Mouse (Mus musculus) spleen, postnatal 10 days (tissue): ENCODE measurements around the gene Faim2.

Source experiments
- DNase-seq, 2 experiments: peaks; one replicate each; pipeline ENCODE4 v3.0.0; 2021 to 2022; ENCODE audit warnings: low spot score in 2 of 2

The Faim2 gene

GRCm38 (mm10) chr15:99527629-99528353 lies at the start of gene Faim2:
Gene Faim2 (minus strand): TSS chr15:99528165.
- DNase-seq = no peak

DNA sequence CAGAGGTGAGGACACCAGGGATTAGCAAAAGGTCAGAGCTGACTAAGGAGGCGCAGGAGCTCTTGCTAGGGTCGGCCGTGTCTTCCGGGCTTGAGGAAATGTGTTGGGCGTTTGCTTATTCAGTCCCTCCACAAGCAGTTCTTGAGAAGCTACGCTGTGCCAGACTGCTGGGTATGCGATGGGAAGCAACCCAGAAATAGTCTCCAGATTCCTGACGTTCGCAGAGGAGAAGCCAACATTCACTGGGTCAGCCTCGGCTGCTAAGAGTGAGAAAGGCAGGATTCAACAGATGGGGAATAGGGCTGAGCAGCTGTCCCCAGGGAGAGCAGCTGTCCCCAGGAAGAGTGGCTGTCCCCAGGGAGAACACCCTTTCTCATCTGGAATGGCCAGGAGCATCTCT lies 41.2 kb upstream of the Faim2 start:
- DNase-seq = no peak

- DNase-seq = no peak
These were observed 40.7 kb upstream of the Faim2 start for GRCm38 (mm10) chr15:99568682-99569081.

GRCm38 (mm10) chr15:99567371-99567770 lies 39.4 kb upstream of the Faim2 start:
- no peak for DNase-seq

DNA sequence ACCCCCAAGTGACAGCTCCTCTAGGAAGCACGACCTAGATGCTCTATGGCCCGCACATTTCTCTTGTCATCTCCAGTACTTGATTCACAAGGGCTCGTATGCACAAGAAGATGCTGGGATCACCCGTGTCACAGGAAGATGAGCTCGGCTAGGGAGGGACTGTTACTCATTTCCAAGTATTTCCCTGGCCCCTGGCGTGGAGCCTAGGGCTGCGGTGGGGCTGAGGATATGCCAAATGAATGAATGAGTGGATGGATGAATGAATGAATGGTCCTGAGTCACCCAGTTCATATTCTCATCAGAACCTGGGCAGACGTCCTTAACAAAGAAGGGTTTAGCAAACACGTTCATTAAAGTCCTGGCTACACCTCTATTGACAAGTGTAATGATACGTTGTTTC lies 32.3 kb upstream of the Faim2 start:
- no peak for DNase-seq

DNA sequence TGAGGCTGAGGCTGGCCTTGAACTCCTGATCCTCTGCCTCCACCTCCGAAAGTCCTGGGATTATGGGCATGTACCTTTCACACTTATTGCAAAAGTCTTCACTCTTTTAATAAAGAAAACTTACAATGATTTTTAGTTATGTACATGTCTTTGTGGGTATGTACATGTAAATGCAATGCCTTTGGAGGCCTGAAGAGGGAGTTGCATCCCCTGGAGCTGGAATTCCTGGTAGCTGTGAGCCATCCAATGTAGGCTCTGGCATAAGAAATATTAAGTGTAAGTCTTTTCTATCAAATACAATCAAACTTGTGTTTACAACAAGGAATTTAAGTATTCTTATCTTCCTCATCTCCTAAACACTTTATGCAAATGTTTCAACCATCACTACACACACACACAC lies 31.0 kb upstream of the Faim2 start:
- DNase-seq = no peak

DNA sequence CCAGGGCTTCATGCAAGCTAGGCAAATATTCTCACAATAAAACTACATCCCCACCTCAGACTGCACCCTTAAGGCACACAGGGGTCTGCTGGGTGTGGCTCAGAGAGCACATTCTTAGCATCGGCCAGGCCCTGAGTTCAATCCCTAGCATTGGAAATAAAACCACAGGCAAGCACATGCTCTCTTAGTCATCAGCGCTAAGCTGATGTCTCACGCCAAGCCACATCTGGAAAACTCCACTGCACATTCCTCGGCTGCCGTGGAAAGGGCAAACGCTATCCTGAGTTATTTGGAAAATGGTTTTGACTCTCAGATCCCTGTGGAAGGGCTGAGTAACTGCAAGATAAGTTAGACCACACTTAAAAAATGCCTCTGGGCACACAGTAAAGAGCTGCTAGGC lies 25.8 kb upstream of the Faim2 start:
- no peak for DNase-seq

- no peak for DNase-seq
These were observed 21.9 kb upstream of the Faim2 start for GRCm38 (mm10) chr15:99549901-99550300.

- no peak for DNase-seq
These were observed 19.8 kb upstream of the Faim2 start for GRCm38 (mm10) chr15:99547732-99548131.

- no peak for DNase-seq
These were observed 18.6 kb upstream of the Faim2 start for GRCm38 (mm10) chr15:99546596-99546995.

- DNase-seq = no peak
These were observed 16.1 kb upstream of the Faim2 start for GRCm38 (mm10) chr15:99544047-99544446.

- DNase-seq = no peak
These were observed 11.9 kb upstream of the Faim2 start for GRCm38 (mm10) chr15:99539891-99540290.

DNA sequence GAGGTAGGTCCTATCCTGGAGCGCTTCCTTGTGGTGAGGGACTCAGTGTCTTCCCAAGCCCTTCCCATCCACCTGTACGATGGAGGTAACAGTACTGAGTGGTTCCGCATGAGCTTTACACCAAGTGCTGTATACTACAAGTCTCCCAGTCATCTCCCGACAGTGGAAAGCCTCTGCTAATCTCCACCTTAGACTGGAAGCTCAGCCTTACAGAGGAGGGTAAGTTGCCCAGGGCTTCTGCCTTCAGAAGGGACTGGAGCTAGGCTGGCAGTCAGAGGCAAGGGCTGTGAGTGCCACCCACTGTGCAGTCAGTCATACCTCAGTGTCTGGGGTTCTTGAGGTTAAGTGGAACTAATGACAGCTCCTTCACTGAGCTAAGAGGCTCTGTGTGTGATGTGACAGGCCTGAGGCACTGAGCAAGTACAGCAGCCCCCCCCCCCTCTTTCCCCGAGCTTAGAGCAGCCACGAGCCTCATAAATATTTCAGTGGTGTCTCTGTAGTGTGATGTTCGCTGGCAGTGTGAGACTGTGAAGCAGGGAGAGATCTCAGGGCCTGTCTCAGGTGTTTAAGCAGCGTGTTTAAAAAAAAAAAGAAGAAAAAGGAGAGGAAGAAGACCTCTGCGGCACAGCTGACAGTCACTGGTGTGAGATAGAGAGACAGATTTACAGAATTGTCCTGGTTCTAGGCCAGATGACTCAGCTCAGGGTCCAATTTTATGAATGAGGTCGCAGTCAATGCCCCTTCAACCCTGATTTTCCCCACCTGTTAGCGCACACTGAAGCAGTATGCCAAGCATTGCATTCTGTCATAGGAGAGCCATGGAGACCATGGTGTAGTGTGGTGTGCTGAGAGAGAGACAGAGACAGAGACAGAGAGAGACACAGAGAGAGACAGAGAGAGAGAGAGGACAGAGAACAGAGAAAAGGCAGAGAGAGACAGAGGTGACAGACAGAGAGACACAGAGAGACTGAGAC lies 9.2 kb upstream of the Faim2 start:
- DNase-seq = no peak

DNA sequence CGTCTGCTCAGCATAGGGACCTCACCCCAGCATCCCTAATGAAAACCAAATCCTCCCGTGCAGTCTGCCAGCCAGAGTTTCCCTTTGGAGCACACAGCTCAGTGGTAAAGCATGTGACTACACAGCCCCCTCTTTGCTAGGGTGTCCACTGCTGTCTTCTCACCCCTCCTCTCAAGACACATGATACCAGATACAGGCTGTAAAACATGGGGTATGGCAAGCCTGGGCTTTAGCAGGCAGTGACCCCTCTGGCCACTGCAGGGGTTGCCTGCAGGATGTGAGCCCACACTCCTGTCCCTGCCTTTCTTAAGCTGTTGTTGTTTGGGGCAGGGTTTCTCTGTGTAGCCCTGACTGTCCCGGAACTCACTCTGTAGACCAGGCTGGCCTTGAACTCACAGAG lies 4.1 kb upstream of the Faim2 start:
- no peak for DNase-seq

DNA sequence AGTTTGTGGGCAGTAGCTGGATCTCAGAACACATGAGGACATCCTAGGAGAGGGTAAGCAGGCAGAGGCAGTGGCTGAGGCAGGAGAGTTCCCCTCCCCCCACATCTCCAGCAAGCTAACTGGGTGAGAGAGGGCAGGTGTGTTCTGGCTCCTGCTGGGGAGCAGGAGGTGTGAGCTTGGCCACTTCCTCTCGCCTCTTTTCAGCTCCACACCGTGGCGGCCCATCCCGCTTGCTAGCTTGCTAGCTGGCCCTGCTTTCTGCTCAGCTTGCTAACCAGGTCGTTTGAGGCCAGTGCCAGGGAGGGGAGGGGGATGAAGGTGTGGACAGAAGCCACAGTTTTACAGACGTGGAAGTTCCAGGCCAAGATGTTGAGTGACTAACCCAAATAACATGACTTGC lies 3.2 kb upstream of the Faim2 start:
- DNase-seq = no peak

GRCm38 (mm10) chr15:99526681-99527080 lies 1.3 kb downstream of the Faim2 start:
- DNase-seq = no peak

- DNase-seq = no peak
These were observed 7.7 kb downstream of the Faim2 start for GRCm38 (mm10) chr15:99520306-99520705.

DNA sequence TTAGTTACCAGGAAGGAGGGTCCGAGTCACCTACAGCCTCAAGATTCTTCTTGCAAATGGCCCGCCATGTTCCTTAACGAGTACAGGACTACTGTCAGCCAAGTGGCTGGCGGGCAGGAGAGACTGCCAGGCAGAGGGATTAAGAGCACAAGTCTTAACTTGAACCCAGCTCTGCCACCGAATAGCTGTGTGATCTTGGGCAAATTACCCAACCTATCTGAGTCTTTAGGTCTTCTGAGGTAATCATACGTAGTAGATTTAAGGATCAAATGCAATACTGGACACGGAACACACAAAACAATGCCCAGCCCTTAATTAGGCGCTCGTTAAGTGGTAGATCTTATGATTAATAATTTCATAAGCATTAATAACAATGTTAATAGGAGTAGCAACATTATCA lies 8.3 kb downstream of the Faim2 start:
- DNase-seq = no peak

- DNase-seq = no peak
These were observed 10.2 kb downstream of the Faim2 start for GRCm38 (mm10) chr15:99517715-99518114.

GRCm38 (mm10) chr15:99516715-99517114 lies 11.2 kb downstream of the Faim2 start:
- DNase-seq = no peak

- DNase-seq = no peak
These were observed 16.0 kb downstream of the Faim2 start for GRCm38 (mm10) chr15:99511797-99512525.

DNA sequence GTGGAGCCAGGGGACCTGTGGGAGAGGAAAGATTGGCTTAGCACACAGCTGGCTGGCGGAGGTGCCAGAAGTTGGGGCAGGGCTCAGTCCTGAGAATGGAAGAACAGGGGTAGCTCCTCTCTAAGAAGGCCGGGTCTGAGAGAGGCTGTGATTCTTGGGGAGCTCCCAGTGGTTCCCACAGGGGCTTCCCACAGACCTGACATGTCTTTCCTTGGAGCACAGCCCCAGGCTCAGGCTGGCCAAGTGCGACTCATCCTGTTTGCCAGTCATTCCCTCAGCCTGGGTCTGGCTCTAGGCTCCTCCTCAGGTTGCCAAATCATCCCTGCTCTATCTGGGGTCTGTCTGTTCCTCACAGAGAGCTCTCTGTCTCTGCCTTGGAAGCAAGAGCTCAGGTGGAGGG lies 17.3 kb downstream of the Faim2 start:
- DNase-seq = no peak
